Mouse (Mus musculus) urinary bladder, postnatal 10 days (tissue): ENCODE data around the gene March8.

Experiments used
- DNase-seq: peaks from one replicate; pipeline ENCODE4 v3.0.0; 2022; ENCODE audit warnings: low spot score

The March8 gene

GRCm38 (mm10) chr6:116410436-116410835 lies 72.6 kb downstream of the March8 start:
- DNase-seq, result no peak

DNA sequence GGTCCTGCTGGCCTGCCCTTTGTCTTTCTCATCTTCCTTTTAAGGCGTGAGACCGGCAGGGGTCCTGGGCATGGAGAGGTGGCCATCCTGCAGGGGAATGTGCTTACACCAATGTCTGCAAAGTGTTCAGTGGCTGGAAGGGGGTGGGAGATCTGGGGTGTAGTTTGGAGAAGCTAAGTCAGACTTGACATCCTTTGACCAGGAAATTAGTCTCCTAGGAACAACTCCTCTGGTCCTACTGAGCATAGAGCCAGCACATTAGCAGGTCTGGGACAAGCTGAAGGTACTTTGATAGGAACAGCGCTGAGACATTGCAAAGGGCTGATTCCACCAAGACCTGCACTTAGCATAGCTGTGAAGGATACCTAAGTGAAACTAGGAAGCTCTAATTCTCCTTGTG lies 73.9 kb downstream of the March8 start:
- no peak for DNase-seq

- no peak for DNase-seq
Measured at GRCm38 (mm10) chr6:116412546-116413325, 74.9 kb downstream of the March8 start.

GRCm38 (mm10) chr6:116415126-116415676 lies 77.4 kb downstream of the March8 start:
- no peak for DNase-seq

DNA sequence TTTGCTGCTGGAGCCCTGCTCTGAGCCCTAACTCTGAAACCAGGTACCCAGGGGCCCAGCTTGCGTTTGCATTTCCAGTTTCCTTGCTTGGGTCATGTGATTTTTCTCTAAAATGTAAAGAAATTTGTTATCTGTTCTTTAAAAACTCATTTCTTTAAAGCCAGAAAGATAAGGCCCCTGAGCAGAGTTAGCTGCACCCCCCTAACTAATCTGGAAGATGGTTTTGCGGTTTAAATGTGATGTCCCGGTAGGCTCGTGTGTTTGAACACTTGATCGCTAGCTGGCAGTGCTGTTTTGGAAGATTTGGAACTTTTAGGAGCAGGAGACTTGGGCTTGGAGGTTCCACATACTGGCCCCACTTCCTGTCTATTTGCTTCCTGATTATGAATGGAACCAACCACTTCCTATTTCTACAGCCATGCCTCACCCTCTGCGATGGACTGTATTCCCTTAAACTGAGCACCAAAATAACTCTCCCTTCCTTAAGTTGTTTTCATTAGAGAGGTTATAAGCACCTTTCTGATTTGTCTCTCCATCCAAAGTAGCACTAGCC lies 78.3 kb downstream of the March8 start:
- DNase-seq, result no peak

DNA sequence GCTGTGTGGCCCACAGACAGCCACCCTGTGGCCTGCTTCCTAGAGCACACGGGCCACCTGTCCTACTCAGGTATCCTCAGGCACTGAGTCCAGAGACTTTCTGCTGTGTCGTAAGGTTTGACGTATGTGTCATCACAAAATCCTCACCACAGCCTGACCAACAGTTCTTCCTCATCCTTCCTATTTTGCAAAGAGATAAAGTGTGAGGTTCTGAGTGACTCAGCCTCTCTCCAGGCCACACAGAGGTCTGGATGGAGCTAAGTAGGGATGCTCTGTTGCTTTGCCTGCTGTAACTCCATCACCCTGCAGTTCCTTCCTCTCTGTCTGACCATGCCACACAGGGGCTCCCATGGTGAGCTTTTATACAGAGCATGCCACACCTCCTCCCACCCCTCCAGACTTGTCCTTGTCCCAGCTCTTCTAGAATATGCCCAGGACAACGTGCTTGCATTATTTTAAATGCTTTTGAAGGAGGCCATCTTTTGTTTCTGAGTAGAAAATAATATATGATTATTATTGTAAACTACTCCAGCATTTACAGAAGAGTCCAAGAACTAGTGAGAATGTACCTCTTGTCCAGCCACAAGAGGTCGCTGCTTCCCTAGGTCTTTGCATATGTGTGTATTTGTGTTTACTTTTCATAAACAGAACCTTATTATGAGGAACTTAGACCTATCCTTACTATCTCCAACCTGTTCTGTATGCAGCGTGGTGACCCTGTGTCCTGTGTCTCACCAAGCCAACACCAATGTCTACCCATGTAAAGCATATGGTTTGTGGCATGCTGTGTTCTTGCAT lies 79.9 kb downstream of the March8 start:
- no peak for DNase-seq

- DNase-seq, result no peak
Measured at GRCm38 (mm10) chr6:116418487-116418886, 80.7 kb downstream of the March8 start.

- DNase-seq, result no peak
Measured at GRCm38 (mm10) chr6:116419699-116420098, 81.9 kb downstream of the March8 start.

DNA sequence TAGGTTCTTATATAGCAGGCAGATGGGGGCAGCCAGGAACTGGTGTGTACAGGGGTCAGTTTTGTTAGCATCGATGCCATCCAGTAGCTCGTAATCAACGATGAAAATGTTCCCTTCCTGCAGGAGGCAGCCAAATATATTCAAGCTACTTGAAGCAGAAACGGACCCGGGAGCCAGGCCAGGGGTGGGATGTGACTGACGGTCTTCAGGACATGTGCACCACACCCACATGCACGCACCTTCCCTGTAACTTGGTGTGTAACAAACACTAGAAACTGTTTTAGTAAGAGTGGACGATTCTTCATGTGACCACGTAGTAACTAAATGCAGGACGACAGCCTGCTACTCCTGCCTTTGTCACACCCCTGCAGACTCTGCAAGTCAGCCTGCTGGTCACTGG lies 82.4 kb downstream of the March8 start:
- DNase-seq, result no peak

GRCm38 (mm10) chr6:116422991-116423390 lies 85.2 kb downstream of the March8 start:
- DNase-seq, result no peak

DNA sequence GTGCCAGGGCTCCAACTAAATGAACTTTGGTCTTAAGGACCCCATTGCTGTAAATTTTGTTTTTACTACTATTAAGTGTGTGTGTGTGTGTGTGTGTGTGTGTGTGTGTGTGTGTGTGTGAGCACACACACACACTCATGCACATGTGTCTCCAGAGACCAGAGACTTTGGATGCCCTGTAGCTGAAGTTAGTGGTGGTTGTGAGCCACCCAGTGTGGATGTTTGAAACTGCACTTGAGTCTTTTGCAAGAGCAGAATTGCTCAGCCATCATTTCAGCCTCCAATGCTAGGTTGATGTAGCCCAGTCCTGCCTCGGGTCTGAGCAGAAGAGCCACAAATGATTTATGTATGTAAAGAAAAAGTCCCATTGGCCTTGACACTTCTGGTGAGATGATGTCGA lies 85.8 kb downstream of the March8 start:
- no peak for DNase-seq

GRCm38 (mm10) chr6:116427552-116427951 lies 89.7 kb downstream of the March8 start:
- no peak for DNase-seq

DNA sequence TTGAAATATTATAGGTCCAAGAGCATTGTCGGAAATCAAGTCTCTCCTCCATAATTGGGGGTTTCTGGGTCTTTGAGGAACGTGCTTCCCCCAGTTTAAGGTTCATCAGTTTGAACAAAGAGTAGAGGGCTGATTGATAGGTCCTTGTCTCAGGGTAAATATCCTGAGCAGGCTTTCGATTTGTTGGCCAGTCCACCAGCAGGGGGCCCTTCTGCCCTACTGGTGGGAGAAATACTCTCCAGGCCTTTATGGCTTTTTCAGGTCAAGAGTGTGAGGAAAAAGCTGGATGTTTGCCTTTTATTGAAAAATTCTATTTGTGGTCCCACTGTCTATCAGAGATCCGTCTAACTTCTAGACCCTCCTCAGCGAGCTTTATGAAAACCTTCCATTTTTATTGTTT lies 90.5 kb downstream of the March8 start:
- no peak for DNase-seq

GRCm38 (mm10) chr6:116438864-116439263 lies 101.0 kb downstream of the March8 start:
- DNase-seq, result no peak

- DNase-seq, result no peak
Measured at GRCm38 (mm10) chr6:116439531-116439930, 101.7 kb downstream of the March8 start.

DNA sequence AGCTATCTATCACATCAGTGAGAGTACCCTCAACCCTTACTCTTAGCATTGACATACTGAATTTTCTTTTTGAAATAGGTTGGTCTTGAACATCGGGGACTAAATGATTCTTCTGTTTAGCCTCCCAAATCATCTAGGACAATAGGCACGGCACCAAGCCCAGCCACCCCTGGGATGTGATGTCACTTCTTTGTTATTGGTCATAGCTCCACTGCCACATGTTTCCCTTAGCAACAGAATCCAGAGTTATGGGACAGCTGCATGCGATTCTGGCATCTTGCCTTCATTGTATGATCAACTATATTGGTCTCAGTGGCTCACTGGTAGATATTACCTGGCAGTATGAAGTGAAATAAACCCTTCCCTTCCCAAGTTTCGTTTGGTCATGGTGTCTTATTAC lies 102.6 kb downstream of the March8 start:
- DNase-seq, result no peak

DNA sequence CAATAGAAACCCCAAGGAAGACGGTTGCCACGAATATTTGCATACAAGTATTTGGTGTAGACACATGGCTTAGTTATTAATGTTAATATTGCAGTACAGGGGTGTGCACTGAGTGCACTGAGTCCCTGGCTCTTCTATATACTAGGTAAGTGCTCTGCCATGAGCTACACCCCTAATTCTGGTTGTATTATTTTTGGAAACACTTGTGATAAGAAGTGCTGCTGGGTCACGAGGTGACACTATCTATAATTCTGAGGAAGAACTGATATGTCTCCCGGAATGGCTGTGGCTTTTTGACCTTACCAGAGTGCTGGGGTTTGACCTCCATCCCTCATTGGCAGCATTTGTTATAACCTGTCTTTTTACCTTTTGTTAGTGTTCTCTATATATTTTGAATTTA lies 103.0 kb downstream of the March8 start:
- no peak for DNase-seq

DNA sequence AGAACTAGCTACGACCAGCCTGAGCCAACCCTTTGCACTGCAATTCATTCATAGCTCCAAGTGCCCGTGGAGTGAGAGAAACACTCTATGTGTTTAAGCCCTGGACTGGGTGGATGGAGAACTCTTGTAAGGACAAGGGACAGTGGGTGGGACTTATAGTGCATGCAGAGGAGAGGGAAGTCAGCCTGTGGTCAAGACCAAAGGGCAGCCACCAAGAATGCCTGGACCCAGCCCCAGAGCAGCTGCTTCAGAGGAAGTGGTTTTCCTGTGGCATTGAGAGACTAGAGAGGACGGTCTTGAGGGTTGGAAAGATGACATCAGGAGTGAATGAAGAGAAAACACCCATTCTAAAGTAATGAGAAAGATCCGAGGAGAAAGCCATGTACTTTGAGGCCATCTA lies 118.0 kb downstream of the March8 start:
- no peak for DNase-seq

- no peak for DNase-seq
Measured at GRCm38 (mm10) chr6:116456482-116456881, 118.7 kb downstream of the March8 start.

- no peak for DNase-seq
Measured at GRCm38 (mm10) chr6:116458728-116459127, 120.9 kb downstream of the March8 start.
